Mouse (Mus musculus) embryonic fibroblast, embryonic 13.5 days (primary cell): ENCODE results near the gene Gm10638.

Experiments
- CTCF ChIP-seq: IDR thresholded peaks from 2 replicates; pipeline ENCODE4 v1.5.1; 2011; ENCODE audit warnings: mild to moderate bottlenecking, control low read depth, low read length, moderate library complexity, borderline replicate concordance; ENCODE audit not compliant: insufficient read depth
- POLR2A ChIP-seq: IDR thresholded peaks from 2 replicates; pipeline ENCODE4 v1.6.1; 2011; ENCODE audit warnings: low read depth, mild to moderate bottlenecking, control low read depth, low read length, moderate library complexity

- TF ChIP-seq CTCF (no peak), POLR2A (no peak)
Observed at GRCm38 (mm10) chr8:86734954-86735353, 10.5 kb upstream of the Gm10638 start.
